Mouse (Mus musculus): ENCODE data around the gene Gm10964.

Gm10964 gene

GRCm38 (mm10) chr3:103739329-103739728, at the start of gene Gm10964:
Gm10964 (plus strand) TSS chr3:103739366.
- no peak for DNase-seq (ENCODE audit: low spot score)

- DNase-seq (ENCODE audit: low spot score) = no peak
Measured at GRCm38 (mm10) chr3:103690506-103690905, 48.7 kb upstream of the Gm10964 start.

- no peak for DNase-seq (ENCODE audit: low spot score)
Measured at GRCm38 (mm10) chr3:103695556-103695955, 43.6 kb upstream of the Gm10964 start.

- DNase-seq (ENCODE audit: low spot score) = no peak
Measured at GRCm38 (mm10) chr3:103696388-103696925, 42.7 kb upstream of the Gm10964 start.

- no peak for DNase-seq (ENCODE audit: low spot score)
Measured at GRCm38 (mm10) chr3:103704661-103705060, 34.5 kb upstream of the Gm10964 start.

GRCm38 (mm10) chr3:103705426-103705825, 33.7 kb upstream of the Gm10964 start:
- DNase-seq (ENCODE audit: low spot score) = no peak

GRCm38 (mm10) chr3:103709470-103710040, 29.6 kb upstream of the Gm10964 start:
- no peak for DNase-seq (ENCODE audit: low spot score)

GRCm38 (mm10) chr3:103712196-103712595, 27.0 kb upstream of the Gm10964 start:
- DNase-seq (ENCODE audit: low spot score) = no peak

GRCm38 (mm10) chr3:103714236-103714875, 24.8 kb upstream of the Gm10964 start:
- DNase-seq (ENCODE audit: low spot score) = no peak

- DNase-seq (ENCODE audit: low spot score) = no peak
Measured at GRCm38 (mm10) chr3:103714942-103715341, 24.2 kb upstream of the Gm10964 start.

GRCm38 (mm10) chr3:103715762-103716693, 23.1 kb upstream of the Gm10964 start:
- peak; percentile 76 for DNase-seq (ENCODE audit: low spot score)

GRCm38 (mm10) chr3:103716774-103717760, 22.1 kb upstream of the Gm10964 start:
- DNase-seq (ENCODE audit: low spot score) = no peak

- no peak for DNase-seq (ENCODE audit: low spot score)
Measured at GRCm38 (mm10) chr3:103718728-103719127, 20.4 kb upstream of the Gm10964 start.

- no peak for DNase-seq (ENCODE audit: low spot score)
Measured at GRCm38 (mm10) chr3:103724137-103724536, 15.0 kb upstream of the Gm10964 start.

GRCm38 (mm10) chr3:103726642-103727041, 12.5 kb upstream of the Gm10964 start:
- no peak for DNase-seq (ENCODE audit: low spot score)

- no peak for DNase-seq (ENCODE audit: low spot score)
Measured at GRCm38 (mm10) chr3:103727813-103728326, 11.3 kb upstream of the Gm10964 start.

GRCm38 (mm10) chr3:103729850-103730249, 9.3 kb upstream of the Gm10964 start:
- DNase-seq (ENCODE audit: low spot score) = no peak

- no peak for DNase-seq (ENCODE audit: low spot score)
Measured at GRCm38 (mm10) chr3:103732116-103732515, 7.0 kb upstream of the Gm10964 start.

GRCm38 (mm10) chr3:103733176-103733575, 6.0 kb upstream of the Gm10964 start:
- no peak for DNase-seq (ENCODE audit: low spot score)

GRCm38 (mm10) chr3:103733799-103734695, 5.1 kb upstream of the Gm10964 start:
- peak; percentile 34 for DNase-seq (ENCODE audit: low spot score)

All from retina, embryonic 14.5 days (tissue).